Mouse (Mus musculus): ENCODE measurements at regions not wholly inside any gene's neighbourhood (a gene's known extent, or its start where the extent isn't known, plus 50 kb on each side); places are given as distances from the start of the nearest gene placed in this dataset.

DNA sequence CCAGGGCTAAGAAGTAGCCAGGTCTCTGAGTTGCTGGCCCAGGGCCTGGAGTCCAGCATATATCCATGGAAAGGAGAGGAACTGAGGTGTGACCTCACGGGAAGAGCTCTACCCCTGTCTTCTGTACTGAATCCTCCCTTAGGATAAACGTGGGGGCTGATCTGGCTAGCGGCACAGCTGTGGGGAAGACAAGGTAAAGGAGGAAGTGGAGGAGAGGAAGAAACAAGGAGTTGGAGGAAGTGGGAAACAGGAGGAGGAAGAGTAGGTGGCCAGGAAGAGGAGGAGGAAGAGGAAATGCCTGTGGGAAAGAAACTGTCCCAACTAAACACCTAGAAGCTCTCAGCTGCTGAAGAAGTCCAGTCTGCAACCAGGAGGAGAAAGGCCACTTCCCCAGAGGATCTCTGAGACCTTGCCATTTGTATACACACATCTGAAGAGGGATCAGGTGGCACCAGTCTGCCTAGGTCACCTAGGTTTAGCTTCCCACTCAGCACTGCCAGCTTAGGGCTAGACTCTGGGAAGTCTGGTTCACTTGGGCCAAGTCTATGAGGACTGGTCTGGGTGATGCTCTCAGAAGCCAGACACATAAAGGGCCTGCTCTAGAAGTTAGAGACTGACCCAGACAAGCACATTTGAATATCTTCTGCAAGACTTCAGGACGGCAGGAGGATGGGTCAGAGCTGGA, 100.6 kb upstream of the Jun start:
- H3K27me3 ChIP-seq (ENCODE audit: control insufficient read depth, insufficient read depth, low read length) = no peaks in the 10 kb centered on the region
- H3K4me1 ChIP-seq (replicated peaks; ENCODE audit: control insufficient read depth, insufficient read depth, low read length) = 0 out of 2 replicates have a peak, but pooled peaks cover 7% of the 10 kb centered on the region
- no peak overlapping the region for H3K27ac ChIP-seq (ENCODE audit: control insufficient read depth, insufficient read depth, low read length)
- no peak overlapping the region for H3K4me3 ChIP-seq (ENCODE audit: control insufficient read depth, insufficient read depth, low read length)
- DNase-seq = no peak
- no peaks in the 10 kb centered on the region for H3K36me3 ChIP-seq (ENCODE audit: control insufficient read depth, insufficient read depth, low read length)
- no peak for TF ChIP-seq CTCF (IDR thresholded peaks at IDR 0.05; ENCODE audit: borderline replicate concordance, control insufficient read depth, extremely low read depth, insufficient read depth, low read length, poor library complexity)
- no peak for TF ChIP-seq POLR2A (IDR thresholded peaks at IDR 0.05; ENCODE audit: control insufficient read depth, extremely low read depth, insufficient read depth, low read length, poor library complexity)
- WGBS = 74% methylated on average over 4 of the region's 4 CpGs

DNA sequence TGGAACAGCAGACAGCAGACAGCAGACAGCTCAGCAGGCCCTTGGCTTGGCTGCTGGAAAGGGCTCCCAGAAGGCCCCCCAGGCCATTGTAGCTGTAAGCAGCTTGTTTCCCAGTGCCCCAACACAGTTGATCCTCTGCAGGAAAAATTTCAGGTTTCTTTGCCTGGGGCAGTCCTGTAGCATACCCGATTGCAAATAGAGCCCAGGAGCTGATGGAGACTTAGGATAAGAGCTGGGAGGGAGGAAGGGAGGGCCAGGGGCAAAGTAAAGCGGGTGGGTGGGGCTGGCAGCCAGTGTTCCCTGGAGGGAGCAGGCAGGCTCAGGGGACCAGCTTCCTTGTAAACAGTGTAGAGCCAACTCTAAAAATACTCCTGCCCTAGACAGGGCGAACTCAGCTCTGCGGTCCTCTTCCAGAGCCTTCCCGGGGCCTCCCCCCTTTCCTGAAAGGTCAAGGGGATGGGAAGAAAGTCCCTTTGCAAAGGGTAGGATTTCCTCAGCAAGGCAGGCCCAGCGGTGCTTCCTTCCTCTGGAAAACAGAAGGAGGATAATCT, 101.8 kb upstream of the Jun start:
- 0 out of 2 replicates have a peak, but pooled peaks cover 7% of the 10 kb centered on the region for H3K4me1 ChIP-seq (replicated peaks; ENCODE audit: control insufficient read depth, insufficient read depth, low read length)
- 90% methylated on average over 6 of the region's 6 CpGs for WGBS
- no peaks in the 10 kb centered on the region for H3K27me3 ChIP-seq (ENCODE audit: control insufficient read depth, insufficient read depth, low read length)
- H3K27ac ChIP-seq (ENCODE audit: control insufficient read depth, insufficient read depth, low read length) = no peak overlapping the region
- DNase-seq = no peak
- TF ChIP-seq POLR2A (IDR thresholded peaks at IDR 0.05; ENCODE audit: control insufficient read depth, extremely low read depth, insufficient read depth, low read length, poor library complexity) (no peak), CTCF (IDR thresholded peaks at IDR 0.05; ENCODE audit: borderline replicate concordance, control insufficient read depth, extremely low read depth, insufficient read depth, low read length, poor library complexity) (no peak)
- no peak overlapping the region for H3K4me3 ChIP-seq (ENCODE audit: control insufficient read depth, insufficient read depth, low read length)
- no peaks in the 10 kb centered on the region for H3K36me3 ChIP-seq (ENCODE audit: control insufficient read depth, insufficient read depth, low read length)

DNA sequence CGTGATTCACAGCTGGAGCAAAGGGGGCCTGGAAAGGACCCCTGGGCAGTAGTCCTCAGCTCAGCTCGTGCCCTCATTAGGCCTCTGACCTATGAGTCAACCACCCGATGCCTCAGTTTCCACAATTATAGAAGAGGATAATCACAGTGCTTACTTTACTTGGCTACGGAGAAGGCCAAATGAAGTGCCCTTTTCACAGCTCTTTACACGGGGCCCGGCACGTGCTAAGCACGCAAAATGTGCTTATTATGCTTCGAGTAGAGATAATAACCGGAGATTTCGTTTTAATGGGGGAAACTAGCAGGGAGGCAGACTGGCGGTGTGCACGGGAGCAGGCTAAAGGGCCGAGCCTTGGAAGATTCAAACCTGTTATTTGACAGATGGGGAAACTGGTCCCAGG, 102.4 kb upstream of the Jun start:
- TF ChIP-seq POLR2A (IDR thresholded peaks at IDR 0.05; ENCODE audit: control insufficient read depth, extremely low read depth, insufficient read depth, low read length, poor library complexity) = no peak
- no peak for TF ChIP-seq CTCF (IDR thresholded peaks at IDR 0.05; ENCODE audit: borderline replicate concordance, control insufficient read depth, extremely low read depth, insufficient read depth, low read length, poor library complexity)
- Histone ChIP-seq H3K4me1 (replicated peaks; ENCODE audit: control insufficient read depth, insufficient read depth, low read length) (0 out of 2 replicates have a peak, but pooled peaks cover 7% of the 10 kb centered on the region), H3K4me3 (ENCODE audit: control insufficient read depth, insufficient read depth, low read length) (no peak overlapping the region), H3K27ac (ENCODE audit: control insufficient read depth, insufficient read depth, low read length) (no peak overlapping the region), H3K36me3 (ENCODE audit: control insufficient read depth, insufficient read depth, low read length) (no peaks in the 10 kb centered on the region), H3K27me3 (ENCODE audit: control insufficient read depth, insufficient read depth, low read length) (no peaks in the 10 kb centered on the region)
- no peak for DNase-seq
- 96% methylated on average over 14 of the region's 14 CpGs for WGBS

DNA sequence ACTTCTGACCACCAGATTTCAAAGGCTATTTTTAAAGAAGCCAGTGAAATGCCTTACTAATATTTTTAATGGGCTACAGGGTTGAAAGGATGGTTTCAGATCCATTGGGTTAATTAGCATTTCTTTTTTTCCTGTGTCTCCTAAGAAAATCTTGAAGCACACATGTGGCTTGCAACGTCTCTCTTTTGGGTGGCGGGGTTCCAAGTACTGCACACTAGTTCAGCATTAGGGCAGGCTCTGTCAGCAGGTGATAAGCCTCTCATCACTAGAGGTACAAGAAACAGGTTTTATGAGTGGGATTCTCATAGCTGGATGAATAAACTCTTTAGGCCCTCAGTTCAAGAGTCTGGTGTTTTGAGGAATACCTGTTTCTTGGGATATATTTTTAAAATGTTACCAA, 103.2 kb upstream of the Jun start:
- Histone ChIP-seq H3K4me3 (ENCODE audit: control insufficient read depth, insufficient read depth, low read length) (no peak overlapping the region), H3K4me1 (replicated peaks; ENCODE audit: control insufficient read depth, insufficient read depth, low read length) (0 out of 2 replicates have a peak, but pooled peaks cover 7% of the 10 kb centered on the region), H3K27ac (ENCODE audit: control insufficient read depth, insufficient read depth, low read length) (no peak overlapping the region), H3K27me3 (ENCODE audit: control insufficient read depth, insufficient read depth, low read length) (no peaks in the 10 kb centered on the region), H3K36me3 (ENCODE audit: control insufficient read depth, insufficient read depth, low read length) (no peaks in the 10 kb centered on the region)
- no peak for TF ChIP-seq CTCF (IDR thresholded peaks at IDR 0.05; ENCODE audit: borderline replicate concordance, control insufficient read depth, extremely low read depth, insufficient read depth, low read length, poor library complexity)
- TF ChIP-seq POLR2A (IDR thresholded peaks at IDR 0.05; ENCODE audit: control insufficient read depth, extremely low read depth, insufficient read depth, low read length, poor library complexity) = no peak
- DNase-seq = no peak
- 67% methylated on average over 2 of the region's 2 CpGs for WGBS

DNA sequence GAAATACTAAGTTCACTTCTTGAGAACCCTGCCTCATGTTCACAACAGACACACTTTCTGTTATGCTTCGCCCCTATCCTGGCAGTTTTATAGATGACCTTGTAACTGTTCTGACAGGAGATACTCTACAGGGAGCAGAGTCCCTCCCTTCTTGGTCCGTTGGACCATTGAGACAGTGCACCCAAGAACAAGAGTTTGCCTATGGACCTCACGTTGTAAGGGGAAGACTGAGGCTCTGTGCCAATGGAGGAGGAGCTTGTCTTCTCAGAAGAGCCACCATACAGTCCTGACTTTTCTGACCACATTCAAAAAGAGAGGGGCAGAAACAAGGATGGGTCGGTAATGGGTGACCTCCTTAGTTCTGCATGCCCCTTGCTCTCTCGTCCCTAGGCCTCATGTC, 103.8 kb upstream of the Jun start:
- H3K4me1 ChIP-seq (replicated peaks; ENCODE audit: control insufficient read depth, insufficient read depth, low read length) = 0 out of 2 replicates have a peak, but pooled peaks cover 6% of the 10 kb centered on the region
- no peak overlapping the region for H3K27ac ChIP-seq (ENCODE audit: control insufficient read depth, insufficient read depth, low read length)
- DNase-seq = no peak
- H3K4me3 ChIP-seq (ENCODE audit: control insufficient read depth, insufficient read depth, low read length) = no peak overlapping the region
- 86% methylated on average over 5 of the region's 5 CpGs for WGBS
- H3K27me3 ChIP-seq (ENCODE audit: control insufficient read depth, insufficient read depth, low read length) = no peaks in the 10 kb centered on the region
- H3K36me3 ChIP-seq (ENCODE audit: control insufficient read depth, insufficient read depth, low read length) = no peaks in the 10 kb centered on the region
- no peak for TF ChIP-seq CTCF (IDR thresholded peaks at IDR 0.05; ENCODE audit: borderline replicate concordance, control insufficient read depth, extremely low read depth, insufficient read depth, low read length, poor library complexity)

DNA sequence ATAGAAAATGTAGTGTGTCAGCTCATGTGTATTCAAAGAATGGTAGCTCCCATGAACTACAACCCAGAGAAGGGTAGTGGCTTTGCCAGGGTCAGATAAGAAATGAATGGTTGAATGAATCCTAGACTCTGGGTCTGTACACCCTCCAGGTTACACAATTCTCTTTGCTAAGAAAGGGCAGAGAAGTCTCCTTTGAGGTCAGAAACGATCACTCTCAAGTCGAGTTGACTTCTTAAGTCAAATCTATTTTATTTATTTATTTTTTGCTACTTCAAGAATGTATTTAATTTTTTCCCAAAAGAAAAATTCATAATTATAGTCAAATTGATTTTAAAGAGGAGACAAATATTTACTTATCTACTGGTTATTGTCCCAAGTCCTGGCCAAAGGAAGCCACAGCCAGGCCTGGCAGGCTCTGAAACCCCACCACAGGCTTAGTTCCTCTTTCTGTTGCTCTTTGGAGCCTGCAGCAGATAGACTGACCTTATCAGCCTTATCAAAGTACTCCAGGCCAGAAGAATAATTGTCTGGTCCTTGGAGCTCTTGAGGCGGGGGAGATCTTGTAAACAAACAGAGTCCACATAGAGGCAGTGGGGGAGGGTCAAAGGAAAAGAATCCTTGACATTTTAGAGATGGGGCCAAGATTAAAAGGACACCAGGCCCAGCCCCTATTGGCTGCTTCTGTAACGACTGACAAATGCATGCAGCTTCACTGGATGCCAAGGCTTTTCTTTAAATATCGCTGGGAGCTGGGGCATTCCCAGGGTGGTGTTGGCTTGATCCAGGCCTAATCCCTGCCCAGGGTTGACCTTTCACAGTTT, 104.6 kb upstream of the Jun start:
- no peak for DNase-seq
- H3K4me1 ChIP-seq (replicated peaks; ENCODE audit: control insufficient read depth, insufficient read depth, low read length) = peaks cover 7% of the 10 kb centered on the region; the same call in 1 of the 2 replicates
- no peaks in the 10 kb centered on the region for H3K36me3 ChIP-seq (ENCODE audit: control insufficient read depth, insufficient read depth, low read length)
- H3K27ac ChIP-seq (ENCODE audit: control insufficient read depth, insufficient read depth, low read length) = no peak overlapping the region
- WGBS = 36% methylated on average over 5 of the region's 5 CpGs
- H3K4me3 ChIP-seq (ENCODE audit: control insufficient read depth, insufficient read depth, low read length) = no peak overlapping the region
- no peak for TF ChIP-seq POLR2A (IDR thresholded peaks at IDR 0.05; ENCODE audit: control insufficient read depth, extremely low read depth, insufficient read depth, low read length, poor library complexity)
- no peak for TF ChIP-seq CTCF (IDR thresholded peaks at IDR 0.05; ENCODE audit: borderline replicate concordance, control insufficient read depth, extremely low read depth, insufficient read depth, low read length, poor library complexity)
- H3K27me3 ChIP-seq (ENCODE audit: control insufficient read depth, insufficient read depth, low read length) = no peaks in the 10 kb centered on the region
